Mouse (Mus musculus): ENCODE measurements at regions not wholly inside any gene's neighbourhood (a gene's known extent, or its start where the extent isn't known, plus 50 kb on each side); places are given as distances from the start of the nearest gene placed in this dataset.
A peak's percentile ranks its signal among the peaks of the same experiment; 100 is the strongest.

DNA sequence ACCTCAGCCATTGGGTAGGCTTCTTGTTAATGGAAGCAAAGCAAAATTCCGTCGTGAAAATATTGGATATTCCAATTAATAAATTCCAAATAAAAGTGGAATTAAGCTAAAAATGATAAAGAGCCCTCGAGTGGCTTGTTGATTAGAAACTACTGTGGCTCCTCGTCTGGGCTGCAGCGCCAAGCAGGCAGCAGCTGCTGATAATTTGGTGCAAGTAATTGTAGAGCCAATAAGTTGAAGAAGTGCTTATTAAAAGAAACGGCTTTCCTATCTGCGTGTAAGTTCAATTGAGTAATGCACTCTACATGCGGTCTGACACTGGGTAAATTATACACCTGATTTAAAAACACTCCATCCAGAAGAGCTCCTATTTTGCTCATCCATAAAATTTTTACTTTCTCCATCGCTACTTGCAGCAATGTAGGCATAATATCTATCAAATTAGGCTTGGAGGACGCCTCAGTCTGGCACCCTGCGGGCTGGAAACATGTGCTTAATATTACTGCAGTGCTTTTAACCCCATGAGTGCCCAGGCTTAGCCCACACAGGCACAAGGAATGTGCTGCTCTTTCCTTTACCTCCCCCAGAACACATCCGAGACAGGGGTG, 171.7 kb upstream of the Dnajc19 start:
- no peaks in the 10 kb centered on the region for H3K36me3 ChIP-seq
- WGBS, result 34% methylated on average over 12 of the region's 12 CpGs
- no peak overlapping the region for H3K9ac ChIP-seq (replicated peaks)
- peak; percentile 79 for ATAC-seq (replicated peaks)
- peak overlapping the region; percentile 18 for H3K4me2 ChIP-seq (replicated peaks)
- no peaks in the 10 kb centered on the region for H3K27me3 ChIP-seq
- H3K4me1 ChIP-seq, result peaks cover 15% of the 10 kb centered on the region
- no peaks in the 10 kb centered on the region for H3K9me3 ChIP-seq
- peak overlapping the region; percentile 50; the same call in 1 of the 2 replicates for H3K27ac ChIP-seq (replicated peaks)
- no peak overlapping the region for H3K4me3 ChIP-seq

DNA sequence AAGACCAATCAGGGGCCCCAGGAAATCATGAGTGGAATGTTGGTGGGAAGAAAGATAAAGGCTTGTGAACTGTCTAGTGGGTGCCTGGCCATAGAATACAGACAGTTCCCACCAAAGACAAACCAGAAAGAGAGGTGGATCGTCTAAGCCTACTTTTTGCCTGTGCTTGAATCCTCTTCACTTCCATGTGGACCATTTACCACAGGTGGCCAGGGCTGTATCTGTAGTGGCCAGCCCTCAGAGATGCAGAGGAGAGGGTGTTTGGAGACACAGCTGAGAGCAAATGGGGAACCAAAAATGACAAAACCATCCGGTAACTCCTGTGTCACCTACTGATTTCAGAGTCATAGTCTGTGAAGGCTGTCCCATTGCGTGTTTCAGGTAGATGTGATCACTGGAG, 161.0 kb upstream of the Dnajc19 start:
- ATAC-seq (replicated peaks), result no peak
- Histone ChIP-seq H3K9me3 (no peaks in the 10 kb centered on the region), H3K27me3 (no peaks in the 10 kb centered on the region), H3K36me3 (no peaks in the 10 kb centered on the region), H3K4me1 (no peaks in the 10 kb centered on the region), H3K4me3 (no peak overlapping the region), H3K9ac (replicated peaks) (no peak overlapping the region), H3K27ac (replicated peaks) (no peak overlapping the region), H3K4me2 (replicated peaks) (no peak overlapping the region)
- WGBS, result 94% methylated on average over 3 of the region's 3 CpGs

DNA sequence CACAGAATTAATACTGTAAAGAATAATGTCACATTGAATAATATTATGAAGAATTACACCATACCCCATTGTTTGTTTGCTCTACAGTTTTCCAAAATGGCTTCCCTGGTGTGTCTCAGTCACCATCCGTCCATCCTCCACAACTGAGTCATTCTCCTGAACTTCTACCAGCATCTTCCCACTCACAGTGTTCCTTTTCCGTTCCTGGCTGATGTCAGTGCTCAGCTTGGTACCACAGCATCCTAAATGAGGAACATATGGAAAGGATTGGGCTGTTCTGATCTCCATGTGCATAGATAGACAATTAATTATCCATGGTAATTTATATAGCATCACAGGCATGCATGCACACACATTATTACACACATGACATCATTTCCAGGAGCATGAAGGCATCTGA, 158.9 kb upstream of the Dnajc19 start:
- H3K27me3 ChIP-seq, result no peaks in the 10 kb centered on the region
- 78% methylated on average over 2 of the region's 2 CpGs for WGBS
- ATAC-seq (replicated peaks), result no peak

DNA sequence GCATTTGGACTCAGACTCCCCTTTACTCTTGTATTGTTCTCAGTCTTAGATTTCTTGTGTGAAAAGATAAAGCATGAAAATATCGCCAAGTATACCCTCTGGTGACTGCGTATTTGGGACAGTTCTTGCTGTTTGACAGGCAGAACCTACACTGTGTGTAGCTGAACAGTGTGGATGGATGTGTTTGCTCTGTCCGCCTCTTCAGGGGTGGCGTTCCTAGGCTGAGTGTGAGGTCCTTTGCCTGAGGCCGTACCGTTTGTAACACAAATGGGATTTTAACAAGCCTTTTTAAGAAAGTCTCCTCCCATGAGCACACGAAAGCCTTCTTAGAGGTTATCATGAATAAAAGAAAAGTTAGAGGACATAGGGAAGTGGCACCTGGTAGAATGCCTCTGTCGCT, 153.3 kb upstream of the Dnajc19 start:
- Histone ChIP-seq H3K4me3 (no peak overlapping the region), H3K27me3 (no peaks in the 10 kb centered on the region), H3K9me3 (no peaks in the 10 kb centered on the region), H3K4me2 (replicated peaks) (no peak overlapping the region), H3K27ac (replicated peaks) (no peak overlapping the region), H3K36me3 (no peaks in the 10 kb centered on the region), H3K4me1 (peaks cover 10% of the 10 kb centered on the region), H3K9ac (replicated peaks) (no peak overlapping the region)
- no peak for ATAC-seq (replicated peaks)
- WGBS, result 48% methylated on average over 8 of the region's 8 CpGs

More for the DNA sequence above, 158.9 kb upstream of the Dnajc19 start:
- H3K9me3 ChIP-seq, result no peaks in the 10 kb centered on the region
- no peak overlapping the region for H3K9ac ChIP-seq (replicated peaks)
- H3K4me3 ChIP-seq, result no peak overlapping the region
- H3K27ac ChIP-seq (replicated peaks), result no peak overlapping the region
- H3K4me1 ChIP-seq, result no peaks in the 10 kb centered on the region
- H3K36me3 ChIP-seq, result no peaks in the 10 kb centered on the region
- H3K4me2 ChIP-seq (replicated peaks), result no peak overlapping the region

DNA sequence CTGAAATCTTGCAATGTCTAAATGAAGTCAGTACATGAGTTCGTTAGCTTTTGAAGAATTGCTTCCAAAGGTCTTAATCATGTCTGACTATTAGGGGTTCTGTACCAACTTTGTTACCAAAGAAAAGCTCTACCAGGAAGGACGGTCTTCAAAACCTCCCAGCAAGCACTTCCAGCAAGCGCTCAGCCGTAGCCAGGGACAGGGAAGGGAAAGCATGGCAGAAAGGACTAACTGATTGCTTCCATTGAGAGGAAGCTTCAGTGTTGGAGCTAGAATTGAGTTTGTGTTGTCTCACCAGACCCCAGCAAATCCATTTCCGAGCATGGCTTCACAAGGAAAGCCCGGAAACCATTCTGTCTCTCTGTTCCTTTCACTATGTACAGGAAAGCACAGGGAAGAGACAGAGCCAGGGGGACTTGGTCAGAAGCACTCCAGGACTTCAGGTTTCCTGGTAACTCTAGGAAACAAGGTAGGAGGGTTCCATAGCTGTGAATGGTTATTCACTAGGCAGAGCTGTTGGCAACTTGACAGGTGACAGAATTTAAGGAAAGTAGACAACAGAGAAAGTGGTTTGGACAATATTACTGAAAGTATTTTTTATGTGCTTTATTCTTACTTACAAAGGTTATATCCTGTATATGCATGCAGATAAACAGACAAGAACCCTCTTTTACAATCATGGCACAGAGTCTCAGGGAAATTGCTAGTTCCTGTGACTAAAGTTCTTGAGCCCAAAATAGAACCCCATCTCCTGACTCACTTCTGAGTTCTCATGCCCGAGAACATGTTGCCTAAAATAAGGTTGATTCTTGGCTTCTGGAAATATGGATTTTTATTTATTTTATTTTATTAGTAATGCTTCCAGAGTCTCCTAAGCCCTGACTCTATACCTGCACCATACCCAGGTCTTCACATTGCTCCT, 151.5 kb upstream of the Dnajc19 start:
- no peaks in the 10 kb centered on the region for H3K9me3 ChIP-seq
- peaks cover 10% of the 10 kb centered on the region for H3K4me1 ChIP-seq
- no peak overlapping the region for H3K4me2 ChIP-seq (replicated peaks)
- ATAC-seq (replicated peaks), result peak; percentile 8; the same call in 1 of the 2 replicates
- H3K36me3 ChIP-seq, result no peaks in the 10 kb centered on the region
- H3K9ac ChIP-seq (replicated peaks), result no peak overlapping the region
- no peaks in the 10 kb centered on the region for H3K27me3 ChIP-seq
- 0 out of 2 replicates have a peak overlapping the region, but pooled peaks have one; percentile 28 for H3K27ac ChIP-seq (replicated peaks)
- 69% methylated on average over 7 of the region's 7 CpGs for WGBS
- no peak overlapping the region for H3K4me3 ChIP-seq

DNA sequence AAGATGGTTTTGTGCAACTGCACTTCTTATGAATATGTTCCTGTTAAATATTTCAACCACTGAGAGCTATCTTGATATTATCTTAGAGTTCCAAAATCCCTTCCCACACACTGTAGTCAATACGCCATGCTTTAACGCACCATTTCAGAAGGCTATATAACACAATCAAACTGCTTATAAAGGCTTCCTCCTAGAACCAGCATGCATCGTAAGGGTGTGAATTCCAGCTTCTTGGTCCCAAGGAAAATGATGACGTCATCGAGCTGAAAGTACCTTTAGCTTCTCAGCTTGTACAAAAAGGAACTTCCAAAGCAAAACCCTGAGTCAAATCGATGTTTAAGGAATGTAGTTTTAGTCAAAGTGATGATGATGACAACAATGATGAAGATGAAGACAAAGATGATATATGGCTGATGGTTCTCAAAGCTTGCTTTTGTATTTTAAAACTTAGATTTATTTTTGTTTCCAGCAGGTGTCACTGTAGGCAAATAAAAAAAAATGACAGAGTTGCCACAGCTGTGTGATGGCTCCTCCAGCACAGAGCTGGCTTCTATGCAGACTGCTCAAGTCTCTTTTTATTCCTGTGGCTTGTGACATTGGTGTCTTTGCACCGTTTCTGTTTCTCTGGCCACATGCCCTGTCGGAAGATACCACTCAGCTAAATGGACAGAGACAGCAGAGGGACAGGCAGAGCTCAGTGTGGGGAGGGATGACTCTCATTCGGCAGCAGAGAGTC, 150.6 kb upstream of the Dnajc19 start:
- H3K27ac ChIP-seq (replicated peaks), result 0 out of 2 replicates have a peak overlapping the region, but pooled peaks have one; percentile 28
- H3K9ac ChIP-seq (replicated peaks), result no peak overlapping the region
- no peaks in the 10 kb centered on the region for H3K36me3 ChIP-seq
- H3K4me3 ChIP-seq, result no peak overlapping the region
- no peak overlapping the region for H3K4me2 ChIP-seq (replicated peaks)
- H3K4me1 ChIP-seq, result peaks cover 10% of the 10 kb centered on the region
- no peaks in the 10 kb centered on the region for H3K27me3 ChIP-seq
- no peaks in the 10 kb centered on the region for H3K9me3 ChIP-seq
- peak; percentile 92 for ATAC-seq (replicated peaks)
- WGBS, result 43% methylated on average over 9 of the region's 9 CpGs

DNA sequence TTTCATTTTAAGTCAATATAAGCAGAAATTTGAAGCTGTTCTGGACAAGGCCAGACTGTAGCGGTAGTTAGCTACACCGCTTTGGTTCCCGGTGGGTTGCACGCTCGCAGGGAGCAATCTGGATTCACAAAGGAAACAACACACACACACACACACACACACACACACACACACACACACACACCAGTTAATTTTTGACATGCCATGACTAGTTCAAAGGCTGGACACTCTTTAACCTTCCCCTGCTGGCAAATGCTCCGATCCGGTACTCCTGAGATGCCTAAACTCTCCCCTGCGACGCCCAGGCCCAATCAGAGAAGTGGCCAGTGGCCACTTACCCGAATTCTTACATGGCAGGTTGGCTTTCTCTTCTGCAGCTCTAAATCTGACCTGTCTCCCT, 141.2 kb upstream of the Dnajc19 start:
- Histone ChIP-seq H3K4me3 (no peak overlapping the region), H3K27me3 (no peaks in the 10 kb centered on the region), H3K4me2 (replicated peaks) (no peak overlapping the region), H3K9ac (replicated peaks) (no peak overlapping the region), H3K9me3 (no peaks in the 10 kb centered on the region), H3K36me3 (no peaks in the 10 kb centered on the region), H3K27ac (replicated peaks) (no peak overlapping the region), H3K4me1 (no peaks in the 10 kb centered on the region)
- WGBS, result 92% methylated on average over 10 of the region's 10 CpGs
- ATAC-seq (replicated peaks), result no peak

DNA sequence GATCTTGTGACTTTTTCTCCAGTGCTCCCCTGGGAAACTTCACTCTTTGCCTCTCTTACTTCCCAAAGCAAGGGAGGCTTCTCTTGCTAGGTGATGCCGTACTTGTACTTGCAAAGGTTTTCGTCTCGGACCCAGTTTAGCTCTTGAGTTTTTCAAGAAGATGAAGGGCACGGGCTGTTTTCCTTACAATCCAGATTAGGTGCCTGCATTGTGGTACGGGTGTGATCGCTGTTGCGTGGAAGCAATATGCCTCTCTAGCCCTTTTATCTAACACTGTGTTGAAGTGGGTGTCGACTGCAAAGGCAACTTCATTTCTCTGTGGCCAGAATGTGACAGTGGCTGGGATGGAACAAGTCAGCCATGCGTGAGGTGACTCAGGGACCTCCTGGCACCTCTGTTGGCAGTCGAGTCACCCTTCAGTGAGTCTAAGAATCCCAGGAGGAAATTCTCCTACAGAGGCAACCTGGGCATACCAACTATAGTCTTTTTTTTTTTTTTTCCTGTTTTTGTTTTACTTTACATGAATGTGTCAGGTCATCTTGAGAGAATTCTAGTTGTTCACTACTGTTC, 138.7 kb upstream of the Dnajc19 start:
- Histone ChIP-seq H3K9me3 (no peaks in the 10 kb centered on the region), H3K4me2 (replicated peaks) (no peak overlapping the region), H3K36me3 (no peaks in the 10 kb centered on the region), H3K4me1 (no peaks in the 10 kb centered on the region), H3K27me3 (no peaks in the 10 kb centered on the region), H3K27ac (replicated peaks) (no peak overlapping the region), H3K9ac (replicated peaks) (no peak overlapping the region), H3K4me3 (no peak overlapping the region)
- no peak for ATAC-seq (replicated peaks)
- 80% methylated on average over 10 of the region's 10 CpGs for WGBS

DNA sequence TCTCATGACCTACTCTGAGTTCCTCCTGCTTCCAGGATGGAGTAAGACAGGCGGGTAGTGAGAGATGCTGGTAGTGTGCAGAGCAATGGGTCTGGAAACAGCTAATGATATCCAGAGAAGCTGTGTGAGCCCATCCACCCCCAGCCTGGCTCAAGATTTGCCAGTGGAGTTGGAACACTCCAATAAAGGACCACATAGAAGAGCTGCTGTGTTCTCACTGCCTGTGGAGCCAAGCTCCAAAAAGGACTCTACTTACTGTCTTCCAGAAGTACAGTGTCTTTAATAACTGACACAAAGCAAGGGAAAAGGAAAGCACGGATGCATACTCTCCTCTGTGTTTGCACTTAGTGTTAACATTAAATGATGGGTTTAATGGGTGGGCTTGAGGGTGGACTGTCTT, 138.0 kb upstream of the Dnajc19 start:
- H3K27me3 ChIP-seq, result no peaks in the 10 kb centered on the region
- H3K36me3 ChIP-seq, result no peaks in the 10 kb centered on the region
- no peak overlapping the region for H3K9ac ChIP-seq (replicated peaks)
- no peak for ATAC-seq (replicated peaks)
- H3K4me2 ChIP-seq (replicated peaks), result no peak overlapping the region
- 92% methylated on average over 2 of the region's 2 CpGs for WGBS
- no peak overlapping the region for H3K4me3 ChIP-seq
- H3K9me3 ChIP-seq, result no peaks in the 10 kb centered on the region
- no peak overlapping the region for H3K27ac ChIP-seq (replicated peaks)
- H3K4me1 ChIP-seq, result no peaks in the 10 kb centered on the region

DNA sequence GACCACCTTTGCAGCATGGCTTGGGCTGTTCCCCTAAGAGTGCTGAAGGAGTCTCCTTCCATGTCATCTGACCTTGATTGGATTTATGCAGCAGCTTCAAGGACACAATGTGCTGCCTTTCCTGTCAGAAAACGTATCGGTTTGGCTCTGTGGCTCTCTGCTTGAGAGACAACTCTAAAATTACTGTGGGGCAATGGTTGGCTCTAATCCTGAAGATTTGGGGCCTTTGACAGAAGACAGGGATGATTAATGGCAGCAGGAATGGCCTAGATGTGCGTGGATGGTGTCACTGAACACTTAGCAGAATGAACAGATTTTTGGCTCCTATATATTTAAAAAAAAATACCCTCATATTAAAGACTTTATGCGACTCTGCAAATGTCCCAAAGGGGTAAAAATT, 136.8 kb upstream of the Dnajc19 start:
- no peak for ATAC-seq (replicated peaks)
- H3K4me1 ChIP-seq, result no peaks in the 10 kb centered on the region
- WGBS, result 77% methylated on average over 4 of the region's 4 CpGs
- no peaks in the 10 kb centered on the region for H3K27me3 ChIP-seq
- H3K9me3 ChIP-seq, result no peaks in the 10 kb centered on the region
- H3K36me3 ChIP-seq, result no peaks in the 10 kb centered on the region
- no peak overlapping the region for H3K4me3 ChIP-seq
- H3K27ac ChIP-seq (replicated peaks), result no peak overlapping the region
- no peak overlapping the region for H3K4me2 ChIP-seq (replicated peaks)
- H3K9ac ChIP-seq (replicated peaks), result no peak overlapping the region

DNA sequence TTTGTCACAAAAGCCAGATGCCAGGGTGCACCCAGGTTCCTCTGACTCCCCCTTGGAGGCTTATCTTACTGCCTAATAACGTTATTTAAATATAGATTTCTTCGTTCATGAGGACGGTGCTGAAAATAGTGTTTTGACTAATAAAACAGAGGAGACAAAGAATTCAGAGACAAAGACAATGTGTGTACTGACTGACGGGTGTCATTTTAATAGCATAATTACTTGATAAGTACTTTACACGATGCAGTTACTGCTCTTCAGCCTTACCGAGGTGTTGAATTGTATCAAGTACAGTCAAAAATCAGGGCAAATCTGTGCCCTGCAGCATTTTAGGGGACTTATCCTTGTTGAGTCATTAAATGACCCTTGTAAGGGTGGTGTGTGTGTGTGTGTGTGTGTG, 133.1 kb upstream of the Dnajc19 start:
- peak; percentile 8; the same call in 1 of the 2 replicates for ATAC-seq (replicated peaks)

DNA sequence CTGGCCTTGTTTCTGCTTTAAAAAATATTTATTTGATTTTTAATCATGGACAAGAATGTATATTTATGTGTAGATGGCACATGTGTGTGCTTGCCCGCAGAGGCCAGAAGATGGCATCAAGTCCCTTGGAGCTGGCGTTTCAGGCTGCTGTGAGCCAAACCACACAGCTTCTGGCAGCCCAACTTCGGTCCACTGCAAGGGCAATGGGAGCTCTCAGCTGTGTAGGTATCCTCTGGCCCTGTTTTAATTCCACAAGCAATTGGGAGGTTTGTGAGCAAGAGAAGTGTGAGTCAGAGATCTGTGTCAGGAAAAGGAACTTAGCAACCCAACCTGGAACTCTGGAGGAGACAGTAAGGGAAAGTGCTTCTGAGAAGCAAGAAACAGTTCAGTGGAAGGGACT, 125.3 kb upstream of the Dnajc19 start:
- H3K9ac ChIP-seq (replicated peaks), result no peak overlapping the region
- no peak overlapping the region for H3K4me2 ChIP-seq (replicated peaks)
- no peaks in the 10 kb centered on the region for H3K36me3 ChIP-seq
- no peaks in the 10 kb centered on the region for H3K9me3 ChIP-seq
- 90% methylated on average over 3 of the region's 3 CpGs for WGBS
- no peaks in the 10 kb centered on the region for H3K27me3 ChIP-seq
- no peak for ATAC-seq (replicated peaks)
- no peak overlapping the region for H3K4me3 ChIP-seq
- H3K27ac ChIP-seq (replicated peaks), result no peak overlapping the region
- no peaks in the 10 kb centered on the region for H3K4me1 ChIP-seq

More for the DNA sequence above, 133.1 kb upstream of the Dnajc19 start:
- WGBS, result 73% methylated on average over 6 of the region's 6 CpGs
- Histone ChIP-seq H3K36me3 (no peaks in the 10 kb centered on the region), H3K4me2 (replicated peaks) (no peak overlapping the region), H3K27ac (replicated peaks) (no peak overlapping the region), H3K9me3 (no peaks in the 10 kb centered on the region), H3K27me3 (no peaks in the 10 kb centered on the region), H3K4me1 (no peaks in the 10 kb centered on the region), H3K4me3 (no peak overlapping the region), H3K9ac (replicated peaks) (no peak overlapping the region)

Measured in forebrain, embryonic 15.5 days (tissue).